Mouse (Mus musculus) MEL (cell line): ENCODE data around the gene Defa28. TPM values are rescaled to one million over a fixed set of nuclear protein-coding genes. Genes with fewer than 3 reads are reported as not detected.
"Not testable (repeated sequence)": the region's sequence is repeated elsewhere in the genome, so short reads cannot be mapped to it uniquely, and the experiment has no call there.

Experiments
- DNase-seq: peaks from one replicate; pipeline ENCODE4 v3.0.0; 2011; ENCODE audit warnings: low read depth, low spot score
- H3K27ac ChIP-seq: 2 replicates; pipeline ENCODE4 v1.5.1; 2012; ENCODE audit warnings: low read depth, mild to moderate bottlenecking, control low read depth, low read length, moderate library complexity; ENCODE audit not compliant: control insufficient read depth
- H3K27me3 ChIP-seq, 2 experiments: fragments of 150-350 bp in 1 of 2; sonication (generic) in 1 of 2; 2 replicates each; pipeline ENCODE4 v1.6.1; 2012; ENCODE audit warnings: low read length in 2 of 2, mild to moderate bottlenecking in 2 of 2, improper control_type of control experiment in 1 of 2, moderate library complexity in 1 of 2; ENCODE audit not compliant: insufficient read depth in 2 of 2, control insufficient read depth in 1 of 2
- H3K36me3 ChIP-seq, 2 experiments: 2 replicates each; pipeline ENCODE4 v1.6.1; 2012 to 2014; ENCODE audit warnings: low read length in 2 of 2, improper control_type of control experiment in 1 of 2, inconsistent platforms in 1 of 2, mild to moderate bottlenecking in 1 of 2; ENCODE audit not compliant: insufficient read depth in 2 of 2, control insufficient read depth in 1 of 2
- H3K4me1 ChIP-seq, 2 experiments: fragments of 150-350 bp in 1 of 2; sonication (generic) in 1 of 2; 2 replicates each; pipeline ENCODE4 v1.6.1; 2012; ENCODE audit warnings: low read length in 2 of 2, improper control_type of control experiment in 1 of 2, mild to moderate bottlenecking in 1 of 2; ENCODE audit not compliant: insufficient read depth in 2 of 2, control insufficient read depth in 1 of 2
- H3K4me3 ChIP-seq, 2 experiments: fragments of 150-350 bp in 1 of 2; sonication (generic) in 1 of 2; 2 replicates each; pipeline ENCODE4 v1.5.1; 2012; ENCODE audit warnings: low read depth in 2 of 2, low read length in 2 of 2, mild to moderate bottlenecking in 2 of 2, moderate library complexity in 2 of 2, control low read depth in 1 of 2, improper control_type of control experiment in 1 of 2; ENCODE audit not compliant: control insufficient read depth in 1 of 2, insufficient read depth in 1 of 2
- H3K79me2 ChIP-seq: 2 replicates; pipeline ENCODE4 v1.6.1; 2012; ENCODE audit warnings: mild to moderate bottlenecking, low read length, moderate library complexity; ENCODE audit not compliant: control insufficient read depth, poor library complexity, insufficient read depth
- H3K9ac ChIP-seq: 2 replicates; pipeline ENCODE4 v1.6.1; 2012; ENCODE audit warnings: low read depth, mild to moderate bottlenecking, control low read depth, low read length, moderate library complexity; ENCODE audit not compliant: control insufficient read depth, poor library complexity, severe bottlenecking
- H3K9me3 ChIP-seq: fragments of 150-350 bp; sonication (generic); replicated peaks from 2 replicates; pipeline ENCODE4 v1.6.1; 2012; ENCODE audit warnings: mild to moderate bottlenecking, low read length, improper control_type of control experiment, moderate library complexity; ENCODE audit not compliant: insufficient read depth
- polyA plus RNA-seq, 2 experiments: library from polyadenylated mRNA; stranded (reverse) in 1 of 2; unstranded in 1 of 2; fragments of >175 nt in 1 of 2; fragments of >200 nt in 1 of 2; gene quantifications; 2 replicates each; pipeline versions ENCODE4 v1.2.1 to v1.2.4; 2012; ENCODE audit warnings: low replicate concordance in 2 of 2, low read depth in 1 of 2; ENCODE audit not compliant: insufficient read length in 2 of 2, insufficient read depth in 1 of 2, missing spikeins in 1 of 2
- total RNA-seq: library from RNA; depleted of rRNA; stranded (reverse); fragments of 300-350 nt; gene quantifications from 2 replicates; pipeline ENCODE4 v1.2.3, GENCODE M21; 2012; rRNA removed

The Defa28 gene
- total RNA-seq: not detected in 2 replicates
- polyA plus RNA-seq: not detected

DNA sequence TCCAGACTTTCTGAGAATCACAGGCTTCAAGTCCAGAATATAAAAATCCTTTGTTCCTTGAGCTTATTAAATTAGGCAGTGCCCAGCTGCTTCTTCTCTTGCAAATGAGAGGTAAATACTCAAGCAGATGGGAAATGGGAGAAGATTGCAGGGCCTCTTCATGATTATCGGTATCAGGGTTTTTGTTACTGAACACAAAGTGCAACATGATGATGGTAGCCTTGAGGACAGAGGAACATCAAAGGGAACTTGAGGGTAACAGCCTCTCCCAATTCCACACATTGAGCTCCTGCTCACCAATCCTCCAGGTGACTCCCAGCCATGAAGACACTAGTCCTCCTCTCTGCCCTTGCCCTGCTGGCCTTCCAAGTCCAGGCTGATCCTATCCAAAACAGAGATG, at the start of gene Defa28:
TSS of gene Defa28 (plus strand) at position 301 of the 400 bp plus-strand sequence.
- H3K27ac ChIP-seq, H3K27me3 ChIP-seq, H3K9ac ChIP-seq, H3K36me3 ChIP-seq, H3K79me2 ChIP-seq, H3K4me3 ChIP-seq, H3K9me3 ChIP-seq, DNase-seq, H3K4me1 ChIP-seq: not testable (repeated sequence)

DNA sequence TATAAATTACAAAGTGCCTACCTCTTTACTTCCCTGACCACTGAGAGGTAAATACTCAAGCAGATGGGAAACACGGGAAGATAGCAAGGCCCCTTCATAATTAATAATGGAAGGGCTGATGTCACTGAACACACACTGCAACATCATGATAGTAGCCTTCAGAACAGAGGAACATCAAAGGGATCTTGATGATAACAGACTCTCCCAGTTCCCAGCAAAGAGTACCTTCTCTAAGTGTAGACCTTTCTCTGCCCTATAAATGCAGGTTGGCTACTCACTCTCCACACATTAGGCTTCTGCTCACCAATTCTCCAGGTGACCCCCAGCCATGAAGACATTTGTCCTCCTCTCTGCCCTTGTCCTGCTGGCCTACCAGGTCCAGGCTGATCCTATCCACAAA, 17.7 kb upstream of the Defa28 start, which contains the start of gene Defa37:
TSS of gene Defa37 (plus strand) at position 301 of the 400 bp plus-strand sequence.
- DNase-seq, H3K36me3 ChIP-seq, H3K4me3 ChIP-seq, H3K27me3 ChIP-seq, H3K79me2 ChIP-seq, H3K27ac ChIP-seq, H3K4me1 ChIP-seq, H3K9ac ChIP-seq, H3K9me3 ChIP-seq: not testable (repeated sequence)

DNA sequence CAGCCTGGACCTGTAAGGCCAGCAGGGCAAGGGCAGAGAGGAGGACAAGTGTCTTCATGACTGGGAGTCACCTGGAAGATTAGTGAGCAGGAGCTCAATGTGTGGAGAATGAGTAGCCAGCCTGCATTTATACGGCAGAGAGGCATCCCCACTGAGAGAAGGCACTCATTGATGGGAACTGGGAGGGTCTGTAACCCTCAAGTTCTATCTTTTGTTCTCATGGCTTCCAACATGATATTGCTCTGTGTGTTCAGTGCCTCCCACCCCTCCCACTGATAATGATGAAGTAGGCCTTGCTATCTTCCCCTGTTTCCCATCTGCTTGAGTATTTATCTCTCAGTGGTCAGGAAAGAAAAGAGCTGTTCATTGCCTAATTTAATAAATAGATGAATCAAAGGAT, 11.6 kb downstream of the Defa28 start, which contains the start of gene Gm7861:
TSS of gene Gm7861 (minus strand) at position 101 of the 400 bp plus-strand sequence.
- not testable (repeated sequence) for H3K27ac ChIP-seq, H3K4me3 ChIP-seq, H3K27me3 ChIP-seq, H3K4me1 ChIP-seq, H3K36me3 ChIP-seq, H3K9ac ChIP-seq, DNase-seq, H3K79me2 ChIP-seq, H3K9me3 ChIP-seq

DNA sequence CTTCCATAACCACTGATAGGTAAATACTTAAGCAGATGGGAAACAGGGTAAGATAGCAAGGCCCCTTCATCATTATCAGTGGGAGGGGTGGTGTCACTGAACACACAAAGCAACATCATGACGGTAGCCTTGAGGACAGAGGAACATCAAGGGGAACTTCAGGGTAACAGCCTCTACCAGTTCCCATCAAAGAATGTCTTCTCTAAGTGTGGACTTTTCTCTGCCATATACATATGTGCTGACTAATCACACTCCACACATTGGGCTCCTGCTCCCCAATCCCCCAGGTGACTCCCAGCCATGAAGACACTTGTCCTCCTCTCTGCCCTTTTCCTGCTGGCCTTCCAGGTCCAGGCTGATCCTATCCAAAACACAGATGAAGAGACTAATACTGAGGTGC, 35.1 kb downstream of the Defa28 start, which contains the start of gene Defa26:
TSS of gene Defa26 (plus strand) at position 301 of the 400 bp plus-strand sequence.
- not testable (repeated sequence) for DNase-seq, H3K4me1 ChIP-seq, H3K27me3 ChIP-seq, H3K79me2 ChIP-seq, H3K9ac ChIP-seq, H3K36me3 ChIP-seq, H3K9me3 ChIP-seq, H3K4me3 ChIP-seq, H3K27ac ChIP-seq

Other genes starting within 250 kb of the Defa28 start
- gene Defa2, start 204.5 kb upstream of the Defa28 start, total RNA-seq: not detected in 2 replicates
- not detected for gene Defa2, start 204.5 kb upstream of the Defa28 start, polyA plus RNA-seq
- not detected in 2 replicates for gene Defa33, start 191.2 kb upstream of the Defa28 start, total RNA-seq
- not detected for gene Defa33, start 191.2 kb upstream of the Defa28 start, polyA plus RNA-seq
- not detected in 2 replicates for gene Defa36, start 155.6 kb upstream of the Defa28 start, total RNA-seq
- gene Defa36, start 155.6 kb upstream of the Defa28 start, polyA plus RNA-seq: not detected
- gene Gm7849, start 126.4 kb upstream of the Defa28 start, total RNA-seq: not detected in 2 replicates
- not detected for gene Gm7849, start 126.4 kb upstream of the Defa28 start, polyA plus RNA-seq
- not detected in 2 replicates for gene Defa20, start 73.7 kb upstream of the Defa28 start, total RNA-seq
- gene Defa20, start 73.7 kb upstream of the Defa28 start, polyA plus RNA-seq: not detected
- not detected in 2 replicates for gene Defa32, start 54.0 kb upstream of the Defa28 start, total RNA-seq
- gene Defa32, start 54.0 kb upstream of the Defa28 start, polyA plus RNA-seq: not detected
- gene Defa37, start 17.6 kb upstream of the Defa28 start, total RNA-seq: not detected in 2 replicates
- gene Defa37, start 17.6 kb upstream of the Defa28 start, polyA plus RNA-seq: not detected
- gene Gm7861, start 11.5 kb downstream of the Defa28 start, total RNA-seq: not detected in 2 replicates
- gene Gm7861, start 11.5 kb downstream of the Defa28 start, polyA plus RNA-seq: not detected
- not detected in 2 replicates for gene Defa26, start 35.2 kb downstream of the Defa28 start, total RNA-seq
- gene Defa26, start 35.2 kb downstream of the Defa28 start, polyA plus RNA-seq: not detected
- not detected in 2 replicates for gene Defa17, start 72.8 kb downstream of the Defa28 start, total RNA-seq
- not detected for gene Defa17, start 72.8 kb downstream of the Defa28 start, polyA plus RNA-seq
- gene Defa34, start 82.8 kb downstream of the Defa28 start, total RNA-seq: not detected in 2 replicates
- gene Defa34, start 82.8 kb downstream of the Defa28 start, polyA plus RNA-seq: not detected
- gene AY761184, start 120.6 kb downstream of the Defa28 start, total RNA-seq: not detected in 2 replicates
- not detected for gene AY761184, start 120.6 kb downstream of the Defa28 start, polyA plus RNA-seq
- not detected in 2 replicates for gene Defa24, start 151.5 kb downstream of the Defa28 start, total RNA-seq
- gene Defa24, start 151.5 kb downstream of the Defa28 start, polyA plus RNA-seq: not detected
- not detected in 2 replicates for gene Defb50, start 240.5 kb downstream of the Defa28 start, total RNA-seq
- gene Defb50, start 240.5 kb downstream of the Defa28 start, polyA plus RNA-seq: not detected